Mouse (Mus musculus): ENCODE measurements around the gene Ints12. TPM values are rescaled to one million over a fixed set of nuclear protein-coding genes. Genes with fewer than 3 reads are reported as not detected.

Gene Ints12
- total and polyA plus RNA-seq, 2 experiments from 2014 or later, result 10.0 to 12.3 TPM

GRCm38 (mm10) chr3:133103768-133104167 lies 12.1 kb downstream of the Ints12 start:
- H3K9ac ChIP-seq, result no peak overlapping the region
- H3K27ac ChIP-seq (ENCODE audit: low read depth, low read length), result no peak overlapping the region
- peaks cover 46% of the 10 kb centered on the region for H3K36me3 ChIP-seq (ENCODE audit: insufficient read depth)
- H3K4me2 ChIP-seq (ENCODE audit: low read depth), result no peak overlapping the region
- no peaks in the 10 kb centered on the region for H3K4me1 ChIP-seq (ENCODE audit: insufficient read depth)
- WGBS, result 90% methylated on average over 3 of the region's 3 CpGs
- H3K27me3 ChIP-seq (ENCODE audit: insufficient read depth, low read length), result no peaks in the 10 kb centered on the region
- H3K4me3 ChIP-seq (ENCODE audit: low read depth, low read length), result no peak overlapping the region
- no peak for DNase-seq
- no peaks in the 10 kb centered on the region for H3K9me3 ChIP-seq (ENCODE audit: low read length)
- TF ChIP-seq CTCF (IDR thresholded peaks at IDR 0.05; ENCODE audit: low read depth), result no peak
- ATAC-seq, result no peak

DNA sequence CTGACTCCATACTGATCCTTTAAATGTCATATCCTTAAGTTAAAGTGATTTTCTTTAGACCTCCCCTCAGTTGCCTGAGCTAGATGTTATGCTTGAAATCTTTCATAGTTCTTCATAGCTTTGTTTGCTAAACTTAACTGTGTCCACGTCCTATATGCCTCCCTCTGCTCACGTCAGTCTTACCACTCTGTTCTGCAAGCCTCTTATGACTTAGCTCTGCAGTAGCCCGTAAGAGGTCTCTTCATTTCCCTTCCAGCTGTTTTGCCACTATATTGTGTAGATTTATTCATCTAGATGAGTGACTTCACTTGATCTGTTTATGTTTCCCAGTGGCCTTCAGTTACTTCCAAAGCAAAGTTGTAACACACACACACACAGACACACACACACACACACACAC lies 12.8 kb downstream of the Ints12 start:
- no peak overlapping the region for H3K27ac ChIP-seq (ENCODE audit: low read depth, low read length)
- WGBS, result 89% methylated on average over 3 of the region's 3 CpGs
- H3K4me1 ChIP-seq (ENCODE audit: insufficient read depth), result no peaks in the 10 kb centered on the region
- no peak overlapping the region for H3K4me2 ChIP-seq (ENCODE audit: low read depth)
- no peaks in the 10 kb centered on the region for H3K9me3 ChIP-seq (ENCODE audit: low read length)
- no peak for TF ChIP-seq CTCF (IDR thresholded peaks at IDR 0.05; ENCODE audit: low read depth)
- no peak overlapping the region for H3K9ac ChIP-seq
- peaks cover 46% of the 10 kb centered on the region for H3K36me3 ChIP-seq (ENCODE audit: insufficient read depth)
- no peak overlapping the region for H3K4me3 ChIP-seq (ENCODE audit: low read depth, low read length)
- DNase-seq (no peak), ATAC-seq (no peak)
- no peaks in the 10 kb centered on the region for H3K27me3 ChIP-seq (ENCODE audit: insufficient read depth, low read length)

DNA sequence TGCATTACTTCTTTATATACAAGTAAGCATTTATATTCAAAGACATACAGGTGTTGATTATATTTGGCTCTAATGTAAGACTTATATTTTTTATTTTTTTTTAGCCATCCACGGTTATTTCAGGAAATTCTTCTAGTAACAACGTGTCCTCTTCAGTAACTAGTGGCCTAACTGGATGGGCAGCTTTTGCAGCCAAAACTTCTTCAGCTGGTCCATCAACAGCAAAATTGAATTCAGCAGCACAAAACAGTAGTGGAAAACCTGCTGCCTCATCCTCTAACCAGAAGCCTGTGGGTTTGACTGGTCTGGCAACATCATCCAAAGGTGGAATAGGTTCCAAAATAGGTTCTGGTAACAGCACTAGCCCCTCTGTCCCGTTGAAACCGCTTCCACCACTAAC lies 17.1 kb downstream of the Ints12 start:
- Histone ChIP-seq H3K4me1 (ENCODE audit: insufficient read depth) (no peaks in the 10 kb centered on the region), H3K27me3 (ENCODE audit: insufficient read depth, low read length) (no peaks in the 10 kb centered on the region), H3K9ac (no peak overlapping the region), H3K36me3 (ENCODE audit: insufficient read depth) (peaks cover 31% of the 10 kb centered on the region), H3K4me2 (ENCODE audit: low read depth) (no peak overlapping the region), H3K9me3 (ENCODE audit: low read length) (no peaks in the 10 kb centered on the region), H3K4me3 (ENCODE audit: low read depth, low read length) (no peak overlapping the region), H3K27ac (ENCODE audit: low read depth, low read length) (no peak overlapping the region)
- WGBS, result 95% methylated on average over 4 of the region's 4 CpGs
- DNase-seq (no peak), ATAC-seq (no peak)
- no peak for TF ChIP-seq CTCF (IDR thresholded peaks at IDR 0.05; ENCODE audit: low read depth)

GRCm38 (mm10) chr3:133109844-133110243 lies 18.2 kb downstream of the Ints12 start:
- 90% methylated on average over 4 of the region's 4 CpGs for WGBS
- TF ChIP-seq CTCF (IDR thresholded peaks at IDR 0.05; ENCODE audit: low read depth), result no peak
- no peak for ATAC-seq

DNA sequence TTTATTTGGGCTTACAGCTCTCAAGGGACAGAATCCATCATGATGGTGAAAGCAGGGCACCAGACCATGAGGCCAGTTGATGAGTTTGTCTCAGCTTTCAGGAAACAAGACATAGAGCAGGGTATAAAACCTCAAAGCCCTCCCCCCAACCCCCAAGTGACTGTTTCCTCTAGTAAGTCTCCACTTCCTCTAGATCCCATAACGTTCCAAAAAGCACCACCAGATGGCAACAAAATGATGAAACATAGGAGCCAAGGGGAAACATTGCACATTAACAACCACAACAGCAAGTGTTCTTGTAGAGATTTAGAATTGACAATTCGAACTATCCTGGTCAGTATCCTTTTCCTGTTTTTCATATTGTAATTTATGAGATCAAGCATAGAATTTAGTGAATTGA lies 20.1 kb downstream of the Ints12 start:
- no peak overlapping the region for H3K4me3 ChIP-seq (ENCODE audit: low read depth, low read length)
- WGBS, result 32% methylated on average over 2 of the region's 2 CpGs
- H3K9me3 ChIP-seq (ENCODE audit: low read length), result no peaks in the 10 kb centered on the region
- H3K4me2 ChIP-seq (ENCODE audit: low read depth), result no peak overlapping the region
- H3K27ac ChIP-seq (ENCODE audit: low read depth, low read length), result no peak overlapping the region
- no peaks in the 10 kb centered on the region for H3K27me3 ChIP-seq (ENCODE audit: insufficient read depth, low read length)
- ATAC-seq, result peak; percentile 69
- TF ChIP-seq CTCF (IDR thresholded peaks at IDR 0.05; ENCODE audit: low read depth), result peak; percentile 75
- no peak overlapping the region for H3K9ac ChIP-seq
- peak; percentile 75 for DNase-seq
- H3K36me3 ChIP-seq (ENCODE audit: insufficient read depth), result peaks cover 14% of the 10 kb centered on the region
- H3K4me1 ChIP-seq (ENCODE audit: insufficient read depth), result no peaks in the 10 kb centered on the region

More at GRCm38 (mm10) chr3:133109844-133110243, 18.2 kb downstream of the Ints12 start:
- H3K4me3 ChIP-seq (ENCODE audit: low read depth, low read length), result no peak overlapping the region
- H3K4me1 ChIP-seq (ENCODE audit: insufficient read depth), result no peaks in the 10 kb centered on the region
- peaks cover 26% of the 10 kb centered on the region for H3K36me3 ChIP-seq (ENCODE audit: insufficient read depth)
- no peak overlapping the region for H3K27ac ChIP-seq (ENCODE audit: low read depth, low read length)
- no peak overlapping the region for H3K4me2 ChIP-seq (ENCODE audit: low read depth)
- H3K9me3 ChIP-seq (ENCODE audit: low read length), result no peaks in the 10 kb centered on the region
- H3K27me3 ChIP-seq (ENCODE audit: insufficient read depth, low read length), result no peaks in the 10 kb centered on the region
- DNase-seq, result no peak
- H3K9ac ChIP-seq, result no peak overlapping the region

- no peak overlapping the region for H3K9ac ChIP-seq
- peaks cover 9% of the 10 kb centered on the region; the same call in 1 of the 2 replicates for H3K36me3 ChIP-seq (ENCODE audit: insufficient read depth)
- 67% methylated on average over 1 of the region's 1 CpGs for WGBS
- ATAC-seq (no peak), DNase-seq (no peak)
- H3K4me2 ChIP-seq (ENCODE audit: low read depth), result no peak overlapping the region
- no peak for TF ChIP-seq CTCF (IDR thresholded peaks at IDR 0.05; ENCODE audit: low read depth)
- H3K27ac ChIP-seq (ENCODE audit: low read depth, low read length), result no peak overlapping the region
- H3K4me1 ChIP-seq (ENCODE audit: insufficient read depth), result no peaks in the 10 kb centered on the region
- H3K4me3 ChIP-seq (ENCODE audit: low read depth, low read length), result no peak overlapping the region
- no peaks in the 10 kb centered on the region for H3K9me3 ChIP-seq (ENCODE audit: low read length)
- H3K27me3 ChIP-seq (ENCODE audit: insufficient read depth, low read length), result no peaks in the 10 kb centered on the region
Observed at GRCm38 (mm10) chr3:133113281-133113680, 21.6 kb downstream of the Ints12 start.

GRCm38 (mm10) chr3:133131372-133131771 lies 39.7 kb downstream of the Ints12 start:
- Histone ChIP-seq H3K9me3 (ENCODE audit: low read length) (no peaks in the 10 kb centered on the region), H3K36me3 (ENCODE audit: insufficient read depth) (no peaks in the 10 kb centered on the region), H3K27me3 (ENCODE audit: insufficient read depth, low read length) (no peaks in the 10 kb centered on the region), H3K4me1 (ENCODE audit: insufficient read depth) (no peaks in the 10 kb centered on the region), H3K27ac (ENCODE audit: low read depth, low read length) (no peak overlapping the region), H3K4me2 (ENCODE audit: low read depth) (no peak overlapping the region), H3K9ac (no peak overlapping the region), H3K4me3 (ENCODE audit: low read depth, low read length) (no peak overlapping the region)
- no peak for TF ChIP-seq CTCF (IDR thresholded peaks at IDR 0.05; ENCODE audit: low read depth)
- ATAC-seq (no peak), DNase-seq (no peak)
- WGBS, result 92% methylated on average over 5 of the region's 5 CpGs
